Mouse (Mus musculus) embryonic facial prominence, embryonic 12.5 days (tissue): ENCODE measurements around the gene Il2ra. TPM values are rescaled to one million over a fixed set of nuclear protein-coding genes. Genes with fewer than 3 reads are reported as not detected.
"Not testable (repeated sequence)": the region's sequence is repeated elsewhere in the genome, so short reads cannot be mapped to it uniquely, and the experiment has no call there.

ENCODE experiments used
- ATAC-seq: fragments of 200-750 bp; cut with Nextera tagmentation; 2 replicates; pipeline ENCODE4 v1.8.0; 2017; ENCODE audit not compliant: insufficient number of reproducible peaks, insufficient read depth, low FRiP score, low TSS enrichment
- H3K27ac ChIP-seq: fragments of 300-500 bp; sonication (generic); 2 replicates; pipeline ENCODE4 v1.5.1; 2016; ENCODE audit warnings: mild to moderate bottlenecking
- H3K27me3 ChIP-seq: fragments of 300-500 bp; sonication (generic); 2 replicates; pipeline ENCODE4 v1.6.1; 2016; ENCODE audit warnings: mild to moderate bottlenecking, moderate library complexity
- H3K36me3 ChIP-seq: fragments of 300-500 bp; sonication (generic); 2 replicates; pipeline ENCODE4 v1.6.1; 2016; ENCODE audit warnings: mild to moderate bottlenecking
- H3K4me1 ChIP-seq: fragments of 300-500 bp; sonication (generic); 2 replicates; pipeline ENCODE4 v1.6.1; 2016
- H3K4me2 ChIP-seq: fragments of 300-500 bp; sonication (generic); replicated peaks from 2 replicates; pipeline ENCODE4 v1.6.1; 2016; ENCODE audit warnings: mild to moderate bottlenecking, moderate library complexity
- H3K4me3 ChIP-seq: fragments of 300-500 bp; sonication (generic); 2 replicates; pipeline ENCODE4 v1.5.1; 2016; ENCODE audit warnings: mild to moderate bottlenecking
- H3K9ac ChIP-seq: fragments of 300-500 bp; sonication (generic); 2 replicates; pipeline ENCODE4 v1.6.1; 2016; ENCODE audit warnings: mild to moderate bottlenecking, moderate library complexity
- H3K9me3 ChIP-seq: fragments of 300-500 bp; sonication (generic); 2 replicates; pipeline ENCODE4 v1.6.1; 2016; ENCODE audit warnings: mild to moderate bottlenecking, moderate library complexity
- WGBS: fragments of 180-500 bp; shearing (Covaris S2); methylation state at CpG from one replicate; pipeline ENCODE4 v1.1.7; 2016; 5-methylcytosine and 5-hydroxymethylcytosine counted together
- polyA plus RNA-seq: library from polyadenylated mRNA; unstranded; fragments of >200 nt; fragmentation: Nextera tagmentation; extraction: Ambion mirVana; gene quantifications from 2 replicates; pipeline ENCODE4 v1.2.1, GENCODE M21; 2016

Il2ra gene
- polyA plus RNA-seq, 1 experiment from 2014 or later: not detected

- Histone ChIP-seq H3K4me1 (peaks cover 10% of the 10 kb centered on the region; the same call in 1 of the 2 replicates), H3K9me3 (no peaks in the 10 kb centered on the region), H3K4me3 (no peak overlapping the region), H3K9ac (no peak overlapping the region), H3K36me3 (no peaks in the 10 kb centered on the region), H3K27me3 (peaks cover 45% of the 10 kb centered on the region), H3K27ac (no peak overlapping the region), H3K4me2 (no peak overlapping the region)
- ATAC-seq: no peak
- WGBS: 78% methylated on average over 5 of the region's 5 CpGs
These were observed 65.9 kb downstream of the Il2ra start for GRCm38 (mm10) chr2:11708538-11708937.

DNA sequence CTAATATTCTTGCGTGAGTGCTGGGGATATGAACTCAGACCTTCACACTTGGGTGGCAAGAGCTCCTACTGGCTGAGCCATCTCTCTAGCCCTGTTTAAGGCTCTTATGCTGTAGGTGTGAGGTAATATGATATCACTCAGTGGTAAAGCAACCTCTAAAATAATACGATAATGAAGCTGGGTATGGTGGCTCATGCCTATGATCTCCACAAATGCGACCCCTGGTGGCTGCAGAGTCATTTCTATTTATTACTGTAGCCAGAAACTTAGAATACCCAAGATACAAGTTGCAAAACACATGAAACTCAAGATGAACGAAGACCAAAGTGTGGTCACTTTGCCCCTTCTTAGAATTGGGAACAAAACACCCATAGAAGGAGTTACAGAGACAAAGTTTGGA is 67.5 kb downstream of the Il2ra start:
- H3K4me2 ChIP-seq, H3K9me3 ChIP-seq, H3K4me1 ChIP-seq, ATAC-seq, H3K4me3 ChIP-seq, H3K27ac ChIP-seq, H3K36me3 ChIP-seq, H3K9ac ChIP-seq: not testable (repeated sequence)
- peaks cover 34% of the 10 kb centered on the region for H3K27me3 ChIP-seq
- WGBS: 52% methylated on average over 4 of the region's 4 CpGs

- Histone ChIP-seq H3K36me3 (no peaks in the 10 kb centered on the region), H3K4me2 (no peak overlapping the region), H3K4me3 (no peak overlapping the region), H3K4me1 (no peaks in the 10 kb centered on the region), H3K9me3 (no peaks in the 10 kb centered on the region), H3K27ac (no peak overlapping the region), H3K9ac (no peak overlapping the region), H3K27me3 (peaks cover 10% of the 10 kb centered on the region)
- ATAC-seq: no peak
- 78% methylated on average over 6 of the region's 6 CpGs for WGBS
These were observed 69.9 kb downstream of the Il2ra start for GRCm38 (mm10) chr2:11712483-11712990.

GRCm38 (mm10) chr2:11713021-11713420 is 70.4 kb downstream of the Il2ra start:
- Histone ChIP-seq H3K9ac (no peak overlapping the region), H3K36me3 (no peaks in the 10 kb centered on the region), H3K27ac (no peak overlapping the region), H3K4me1 (no peaks in the 10 kb centered on the region), H3K9me3 (no peaks in the 10 kb centered on the region), H3K4me2 (no peak overlapping the region), H3K27me3 (0 out of 2 replicates have a peak, but pooled peaks cover 7% of the 10 kb centered on the region), H3K4me3 (no peak overlapping the region)
- WGBS: 72% methylated on average over 3 of the region's 3 CpGs
- no peak for ATAC-seq

- Histone ChIP-seq H3K27ac (no peak overlapping the region), H3K9me3 (no peaks in the 10 kb centered on the region), H3K4me3 (no peak overlapping the region), H3K4me2 (no peak overlapping the region), H3K36me3 (no peaks in the 10 kb centered on the region), H3K27me3 (no peaks in the 10 kb centered on the region), H3K4me1 (no peaks in the 10 kb centered on the region), H3K9ac (no peak overlapping the region)
- 90% methylated on average over 4 of the region's 4 CpGs for WGBS
- no peak for ATAC-seq
These were observed 71.9 kb downstream of the Il2ra start for GRCm38 (mm10) chr2:11714535-11714934.

DNA sequence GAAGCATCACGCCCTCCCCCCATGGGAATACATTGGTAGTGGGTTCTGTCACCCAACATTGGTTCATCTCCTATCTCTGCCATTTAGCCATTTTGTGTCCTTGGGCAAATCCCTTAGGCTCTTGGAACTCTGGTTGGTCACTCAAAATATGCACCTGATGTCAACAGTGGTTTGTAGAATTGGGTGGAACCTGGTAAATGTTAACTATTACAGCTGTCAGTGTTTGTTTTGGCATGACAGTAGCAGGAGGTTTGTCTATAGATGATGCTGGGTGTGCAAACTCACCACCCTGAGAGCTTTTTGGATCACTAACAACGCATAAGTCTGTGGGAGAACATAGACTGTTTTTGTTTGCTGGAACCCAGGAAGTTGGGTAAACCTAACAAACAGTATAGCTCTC is 76.0 kb downstream of the Il2ra start:
- Histone ChIP-seq H3K4me2 (no peak overlapping the region), H3K9me3 (no peaks in the 10 kb centered on the region), H3K27ac (no peak overlapping the region), H3K4me3 (no peak overlapping the region), H3K36me3 (no peaks in the 10 kb centered on the region), H3K27me3 (no peaks in the 10 kb centered on the region), H3K4me1 (no peaks in the 10 kb centered on the region), H3K9ac (no peak overlapping the region)
- 85% methylated on average over 2 of the region's 2 CpGs for WGBS
- no peak for ATAC-seq

DNA sequence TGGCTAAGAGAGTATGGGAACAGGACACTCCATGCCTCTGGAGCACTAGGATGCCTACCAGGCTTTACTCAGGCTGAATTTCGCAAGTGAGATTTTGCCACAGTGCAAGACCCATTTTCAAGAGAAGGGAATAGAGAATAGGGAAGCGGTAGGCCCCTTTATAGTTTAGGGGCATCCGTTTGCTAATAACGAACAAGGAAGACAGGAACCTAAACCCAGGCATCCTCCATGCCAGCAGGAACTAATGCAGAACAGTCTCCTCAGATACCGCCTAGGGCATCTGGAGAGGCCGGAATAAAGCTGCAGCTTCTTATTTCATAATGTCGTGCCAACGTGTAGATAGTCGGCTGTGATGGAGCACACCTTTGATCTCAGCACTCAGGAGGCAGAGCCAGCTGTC is 80.0 kb downstream of the Il2ra start:
- Histone ChIP-seq H3K27me3 (no peaks in the 10 kb centered on the region), H3K9ac (no peak overlapping the region), H3K4me1 (no peaks in the 10 kb centered on the region), H3K4me3 (no peak overlapping the region), H3K27ac (no peak overlapping the region), H3K36me3 (no peaks in the 10 kb centered on the region), H3K4me2 (no peak overlapping the region), H3K9me3 (no peaks in the 10 kb centered on the region)
- no peak for ATAC-seq
- 81% methylated on average over 9 of the region's 9 CpGs for WGBS

DNA sequence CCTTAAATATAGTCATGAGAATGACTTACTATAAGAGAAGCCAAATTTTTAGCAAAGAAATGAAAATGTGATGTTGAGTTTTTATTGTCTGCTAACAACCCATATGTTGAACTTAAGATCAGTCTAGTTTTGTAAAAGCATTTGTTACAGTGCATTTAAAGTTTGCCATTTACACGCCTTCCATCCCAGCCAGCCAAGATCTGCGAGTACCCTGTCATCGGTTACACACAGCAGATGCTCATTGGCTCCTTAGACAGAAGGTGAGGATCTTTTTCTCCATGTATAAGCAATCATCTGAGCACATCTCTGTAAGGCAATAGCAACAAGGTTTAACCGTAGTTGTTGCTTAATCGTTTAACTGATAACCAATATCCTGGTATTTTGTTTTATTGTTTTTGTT is 85.0 kb downstream of the Il2ra start:
- Histone ChIP-seq H3K4me3 (no peak overlapping the region), H3K4me2 (no peak overlapping the region), H3K36me3 (no peaks in the 10 kb centered on the region), H3K4me1 (no peaks in the 10 kb centered on the region), H3K27me3 (no peaks in the 10 kb centered on the region), H3K9me3 (no peaks in the 10 kb centered on the region), H3K27ac (no peak overlapping the region), H3K9ac (no peak overlapping the region)
- no peak for ATAC-seq
- WGBS: 93% methylated on average over 5 of the region's 5 CpGs

DNA sequence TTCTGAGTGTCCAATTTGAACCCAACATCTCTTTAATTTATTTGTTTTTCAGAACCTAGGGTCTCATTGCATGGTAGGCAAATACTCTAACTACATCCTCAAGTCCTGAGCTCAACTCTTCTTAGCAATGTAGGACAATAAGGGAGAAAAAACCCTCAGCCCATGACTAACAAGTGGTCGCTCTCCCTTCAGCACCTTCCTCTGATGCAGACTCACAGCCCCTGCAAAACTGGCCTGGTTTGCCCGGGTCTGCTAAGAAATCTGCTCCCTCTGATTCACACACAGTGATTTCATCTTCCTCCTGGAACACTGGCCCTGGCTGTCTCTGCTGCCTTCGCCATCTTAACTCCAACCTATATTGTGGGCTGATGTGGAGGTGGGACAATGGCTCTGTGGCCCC is 86.5 kb downstream of the Il2ra start:
- no peak for ATAC-seq
- H3K27me3 ChIP-seq: no peaks in the 10 kb centered on the region
- H3K4me2 ChIP-seq: no peak overlapping the region
- H3K4me3 ChIP-seq: no peak overlapping the region
- no peaks in the 10 kb centered on the region for H3K36me3 ChIP-seq
- H3K9me3 ChIP-seq: no peaks in the 10 kb centered on the region
- 55% methylated on average over 3 of the region's 3 CpGs for WGBS
- H3K4me1 ChIP-seq: no peaks in the 10 kb centered on the region
- no peak overlapping the region for H3K9ac ChIP-seq
- no peak overlapping the region for H3K27ac ChIP-seq

DNA sequence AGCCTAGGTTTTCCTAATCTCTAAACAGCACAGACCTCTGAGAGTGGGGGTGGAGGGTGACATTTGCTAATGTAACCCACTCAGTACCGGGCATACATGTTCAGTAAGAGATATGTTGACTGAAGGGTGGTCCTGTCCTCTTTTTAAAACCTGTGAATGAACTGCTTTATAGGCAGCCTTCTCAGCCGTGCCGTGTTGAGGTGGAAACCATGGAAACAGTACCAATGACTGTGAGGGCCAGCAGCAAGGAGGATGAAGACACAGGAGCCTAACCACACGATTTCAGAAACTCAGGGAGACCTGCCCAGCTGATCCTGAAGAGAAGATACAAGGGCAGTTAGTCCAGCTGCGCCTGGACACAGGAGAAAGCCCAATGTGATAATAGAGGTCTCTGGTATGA is 90.4 kb downstream of the Il2ra start:
- Histone ChIP-seq H3K36me3 (no peaks in the 10 kb centered on the region), H3K4me3 (no peak overlapping the region), H3K4me2 (no peak overlapping the region), H3K27me3 (no peaks in the 10 kb centered on the region), H3K27ac (no peak overlapping the region), H3K4me1 (no peaks in the 10 kb centered on the region), H3K9me3 (no peaks in the 10 kb centered on the region), H3K9ac (no peak overlapping the region)
- ATAC-seq: no peak
- 70% methylated on average over 5 of the region's 5 CpGs for WGBS

DNA sequence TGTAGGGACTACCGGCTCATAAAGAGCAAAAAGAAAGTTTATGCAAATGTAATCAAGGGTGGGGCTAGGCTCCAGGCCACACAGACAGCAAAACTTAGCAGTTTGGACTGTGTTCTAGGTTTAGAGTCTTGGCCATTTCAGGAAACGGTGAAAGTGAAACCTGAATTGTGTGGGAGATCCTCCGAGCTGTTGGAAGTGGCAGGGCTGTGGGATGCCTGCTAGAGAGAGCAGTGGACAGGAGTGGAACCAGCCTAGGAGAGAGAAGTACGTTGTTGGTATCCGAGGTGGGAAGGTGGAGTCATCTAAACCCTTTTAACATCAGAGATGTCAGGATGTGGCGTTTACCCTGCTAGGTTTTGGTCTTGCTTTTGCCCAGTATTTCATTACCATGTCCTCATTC is 93.2 kb downstream of the Il2ra start:
- Histone ChIP-seq H3K9ac (no peak overlapping the region), H3K27ac (no peak overlapping the region), H3K4me3 (no peak overlapping the region), H3K36me3 (peaks cover 19% of the 10 kb centered on the region), H3K9me3 (no peaks in the 10 kb centered on the region), H3K4me1 (no peaks in the 10 kb centered on the region), H3K27me3 (no peaks in the 10 kb centered on the region), H3K4me2 (no peak overlapping the region)
- WGBS: 88% methylated on average over 6 of the region's 6 CpGs
- no peak for ATAC-seq

GRCm38 (mm10) chr2:11738794-11739193 is 96.2 kb downstream of the Il2ra start:
- no peak for ATAC-seq
- no peak overlapping the region for H3K4me2 ChIP-seq
- WGBS: 86% methylated on average over 3 of the region's 3 CpGs
- H3K4me1 ChIP-seq: no peaks in the 10 kb centered on the region
- no peak overlapping the region for H3K9ac ChIP-seq
- H3K9me3 ChIP-seq: no peaks in the 10 kb centered on the region
- no peak overlapping the region for H3K27ac ChIP-seq
- no peak overlapping the region for H3K4me3 ChIP-seq
- no peaks in the 10 kb centered on the region for H3K27me3 ChIP-seq
- H3K36me3 ChIP-seq: peaks cover 49% of the 10 kb centered on the region

- H3K4me3 ChIP-seq: no peak overlapping the region
- no peak overlapping the region for H3K4me2 ChIP-seq
- H3K9me3 ChIP-seq: no peaks in the 10 kb centered on the region
- H3K27ac ChIP-seq: no peak overlapping the region
- peaks cover 56% of the 10 kb centered on the region for H3K36me3 ChIP-seq
- H3K4me1 ChIP-seq: no peaks in the 10 kb centered on the region
- whole genome bisulfite sequencing: 95% methylated on average over 4 of the region's 4 CpGs
- H3K27me3 ChIP-seq: no peaks in the 10 kb centered on the region
- no peak overlapping the region for H3K9ac ChIP-seq
- no peak for ATAC-seq
These were observed 97.0 kb downstream of the Il2ra start for GRCm38 (mm10) chr2:11739516-11740051.
